Mouse (Mus musculus): ENCODE data around the gene Cmtm4. TPM values are rescaled to one million over a fixed set of nuclear protein-coding genes. Genes with fewer than 3 reads are reported as not detected.

Gene Cmtm4
- polyA plus RNA-seq, 1 experiment from 2014 or later, result 0.38 TPM

DNA sequence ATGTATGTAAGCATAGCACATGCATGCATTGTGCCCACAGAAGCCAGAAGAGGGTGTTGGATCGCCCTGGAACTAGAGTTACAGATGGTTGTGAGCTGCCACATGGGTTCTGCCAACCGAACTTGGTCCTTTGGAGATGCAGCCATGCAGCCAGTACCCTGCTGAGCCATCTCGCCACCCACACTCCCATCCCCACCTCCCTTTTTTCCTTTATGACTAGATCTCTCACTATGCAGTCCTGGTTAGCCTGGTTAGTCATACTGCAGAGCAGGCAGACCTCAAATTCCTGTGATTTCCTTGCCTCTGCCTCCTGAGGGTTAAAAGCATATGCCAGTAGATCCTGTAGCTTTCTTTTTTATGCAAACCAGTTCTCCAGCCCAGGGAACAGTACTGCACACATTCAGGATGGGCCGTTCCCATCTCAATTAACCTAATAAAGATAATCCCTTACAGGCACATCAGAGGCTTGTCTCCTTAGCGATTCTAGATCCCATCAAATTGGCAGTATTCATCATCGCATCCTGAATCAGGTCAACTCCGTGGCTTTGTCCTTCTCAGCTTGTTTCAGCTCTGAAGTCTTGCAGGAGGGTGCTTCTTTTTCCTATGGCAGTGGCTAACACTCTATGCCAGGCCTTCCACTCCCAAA lies 15.1 kb upstream of the Cmtm4 start:
- no peaks in the 10 kb centered on the region for H3K36me3 ChIP-seq (replicated peaks)
- no peak overlapping the region for H3K9ac ChIP-seq
- H3K9me3 ChIP-seq (replicated peaks), result no peaks in the 10 kb centered on the region
- no peak overlapping the region for H3K27ac ChIP-seq (replicated peaks)
- no peak for ATAC-seq (ENCODE audit: insufficient read depth)
- no peaks in the 10 kb centered on the region for H3K4me1 ChIP-seq (replicated peaks)
- no peak overlapping the region for H3K4me2 ChIP-seq
- no peak overlapping the region for H3K4me3 ChIP-seq (replicated peaks)
- no peaks in the 10 kb centered on the region for H3K27me3 ChIP-seq
- 57% methylated on average over 7 of the region's 7 CpGs for WGBS (ENCODE audit: insufficient replicate concordance)

DNA sequence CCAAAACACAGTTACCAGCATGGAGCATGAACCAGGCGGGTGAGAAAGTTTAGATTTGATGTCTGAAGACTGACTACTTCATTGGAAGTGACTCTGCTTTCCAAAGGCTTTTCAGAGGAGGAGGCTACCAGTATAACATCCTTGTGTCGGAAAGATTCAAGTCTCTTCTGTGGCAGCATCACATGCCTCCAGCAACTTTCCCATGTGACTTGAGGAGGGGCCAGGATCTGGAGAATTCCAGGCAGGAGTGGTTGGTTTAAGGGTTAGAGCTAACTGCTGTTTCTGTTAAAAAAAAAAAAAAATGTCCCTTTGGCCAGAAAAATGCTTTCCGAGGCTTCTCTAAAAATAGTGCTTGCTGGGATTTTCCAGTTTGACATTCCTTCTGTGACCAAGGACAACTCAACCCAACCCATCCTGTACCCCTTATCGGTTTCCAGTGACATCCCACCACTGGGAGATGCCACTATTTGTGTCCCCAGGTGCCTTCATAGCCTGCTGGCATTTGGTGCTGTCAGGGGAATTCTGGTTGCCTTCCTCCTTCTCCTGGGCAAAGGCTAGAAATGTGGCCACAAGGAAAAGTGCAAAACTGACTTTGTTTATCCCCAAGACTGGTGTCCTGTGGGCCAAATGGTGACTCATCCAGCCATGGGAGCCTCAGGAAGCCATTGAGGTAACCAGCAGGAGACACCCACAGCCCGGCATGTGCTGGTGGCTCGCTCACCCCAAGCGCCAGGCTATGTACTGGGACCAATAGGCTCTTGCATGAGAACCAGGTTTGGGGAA lies 12.9 kb upstream of the Cmtm4 start:
- H3K36me3 ChIP-seq (replicated peaks), result no peaks in the 10 kb centered on the region
- no peak overlapping the region for H3K9ac ChIP-seq
- H3K4me3 ChIP-seq (replicated peaks), result no peak overlapping the region
- no peaks in the 10 kb centered on the region for H3K9me3 ChIP-seq (replicated peaks)
- H3K4me2 ChIP-seq, result no peak overlapping the region
- WGBS (ENCODE audit: insufficient replicate concordance), result 63% methylated on average over 7 of the region's 7 CpGs
- H3K27me3 ChIP-seq, result no peaks in the 10 kb centered on the region
- H3K27ac ChIP-seq (replicated peaks), result no peak overlapping the region
- no peak for ATAC-seq (ENCODE audit: insufficient read depth)
- no peaks in the 10 kb centered on the region for H3K4me1 ChIP-seq (replicated peaks)

DNA sequence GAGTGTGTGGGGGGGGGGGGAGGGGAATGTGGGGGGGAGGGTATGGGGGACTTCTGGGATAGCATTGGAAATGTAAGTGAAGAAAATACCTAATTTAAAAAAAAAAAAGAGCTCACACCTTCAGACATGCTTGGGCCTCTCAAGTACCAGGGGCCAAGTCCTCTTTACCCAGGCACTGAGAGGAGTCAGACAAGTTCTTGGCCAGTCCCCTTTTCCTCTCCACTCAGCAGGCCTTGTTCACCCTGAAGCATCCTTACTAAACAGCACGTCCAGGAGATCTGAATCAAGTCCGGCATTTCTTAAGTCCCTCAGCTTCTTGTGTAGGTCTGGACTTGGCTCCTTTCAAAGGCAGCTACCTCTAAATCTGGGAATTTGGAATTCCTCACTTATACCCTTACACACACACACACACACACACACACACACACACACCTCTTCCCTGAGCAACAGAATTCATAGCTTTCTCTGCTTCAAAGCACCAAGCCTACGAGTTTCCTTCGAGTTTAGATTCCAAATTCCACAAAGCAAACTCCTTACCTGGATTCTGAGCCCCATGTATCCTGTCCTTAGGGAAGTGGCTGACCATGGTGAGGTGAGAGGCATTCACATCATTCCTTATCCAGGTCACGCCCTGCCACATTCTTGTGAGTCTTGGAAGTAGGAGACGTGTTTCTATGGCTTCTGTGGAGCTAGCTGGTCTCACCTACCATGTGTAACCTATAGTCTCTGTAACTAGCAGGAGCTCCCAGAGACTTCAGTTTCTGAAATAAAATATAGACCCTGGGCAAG lies 10.9 kb upstream of the Cmtm4 start:
- Histone ChIP-seq H3K4me2 (no peak overlapping the region), H3K9me3 (replicated peaks) (no peaks in the 10 kb centered on the region), H3K27me3 (no peaks in the 10 kb centered on the region), H3K36me3 (replicated peaks) (no peaks in the 10 kb centered on the region), H3K9ac (no peak overlapping the region), H3K27ac (replicated peaks) (no peak overlapping the region), H3K4me3 (replicated peaks) (no peak overlapping the region), H3K4me1 (replicated peaks) (no peaks in the 10 kb centered on the region)
- ATAC-seq (ENCODE audit: insufficient read depth), result no peak
- 65% methylated on average over 6 of the region's 6 CpGs for WGBS (ENCODE audit: insufficient replicate concordance)

DNA sequence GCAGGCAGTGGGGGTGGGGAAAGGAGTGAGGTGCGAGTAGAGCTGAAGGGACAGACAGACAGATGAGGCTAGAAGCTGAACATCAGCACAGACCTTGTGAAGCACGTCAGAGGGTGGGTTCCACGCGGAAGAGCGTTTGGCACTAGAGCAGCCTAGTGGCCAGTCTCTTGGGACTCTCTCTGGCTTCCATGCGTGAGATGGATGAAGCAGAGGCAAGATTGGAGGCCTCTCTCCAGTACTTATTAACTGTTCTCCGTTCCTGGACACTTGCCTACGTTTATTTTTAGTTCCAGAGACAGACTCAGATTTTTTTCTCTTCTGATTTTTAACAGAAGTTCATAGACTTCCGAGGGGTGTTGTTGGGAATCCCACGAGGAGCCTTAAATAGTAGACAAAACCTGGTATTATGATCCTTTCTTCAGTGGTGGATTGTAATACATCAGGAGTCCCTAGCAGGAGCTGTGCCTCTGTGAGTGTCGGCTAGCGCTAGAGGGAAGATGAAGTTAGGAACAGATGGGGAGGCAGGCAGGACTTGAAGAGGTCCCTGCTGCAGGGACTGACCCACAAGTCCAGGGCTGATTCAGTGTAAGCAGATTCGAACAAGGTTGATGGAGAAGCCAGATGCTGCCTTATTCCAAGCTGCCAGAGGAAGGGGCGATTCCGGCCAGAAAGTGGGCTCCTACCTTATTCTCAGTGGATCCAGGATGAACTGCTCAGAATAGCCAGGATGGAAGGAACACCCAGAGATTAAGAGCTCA lies 10.0 kb upstream of the Cmtm4 start:
- 60% methylated on average over 15 of the region's 15 CpGs for WGBS (ENCODE audit: insufficient replicate concordance)
- Histone ChIP-seq H3K9ac (no peak overlapping the region), H3K36me3 (replicated peaks) (no peaks in the 10 kb centered on the region), H3K4me3 (replicated peaks) (no peak overlapping the region), H3K4me2 (no peak overlapping the region), H3K27ac (replicated peaks) (no peak overlapping the region), H3K4me1 (replicated peaks) (no peaks in the 10 kb centered on the region), H3K9me3 (replicated peaks) (no peaks in the 10 kb centered on the region), H3K27me3 (no peaks in the 10 kb centered on the region)
- ATAC-seq (ENCODE audit: insufficient read depth), result no peak

DNA sequence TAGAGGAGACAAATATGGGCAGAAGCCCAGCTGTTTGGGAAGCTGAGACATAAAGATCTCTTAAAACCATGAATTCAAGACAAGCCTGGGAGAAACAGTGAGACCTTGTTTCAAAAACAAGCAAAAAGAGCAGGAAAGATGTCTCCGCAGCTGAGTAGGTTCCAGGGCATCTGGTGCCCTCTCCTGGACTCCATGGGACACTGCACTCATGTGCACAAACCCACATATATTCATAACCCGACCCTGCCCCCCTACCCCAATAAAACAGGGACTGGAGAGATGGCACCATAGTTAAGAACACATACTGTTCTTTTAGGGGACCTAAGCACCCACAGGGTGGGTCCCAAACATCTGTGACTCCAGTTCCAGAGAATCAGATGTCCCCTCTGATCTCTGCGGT lies 8.0 kb upstream of the Cmtm4 start:
- Histone ChIP-seq H3K9me3 (replicated peaks) (no peaks in the 10 kb centered on the region), H3K4me2 (no peak overlapping the region), H3K4me1 (replicated peaks) (no peaks in the 10 kb centered on the region), H3K36me3 (replicated peaks) (no peaks in the 10 kb centered on the region), H3K27ac (replicated peaks) (no peak overlapping the region), H3K4me3 (replicated peaks) (no peak overlapping the region), H3K9ac (no peak overlapping the region), H3K27me3 (no peaks in the 10 kb centered on the region)
- 60% methylated on average over 3 of the region's 3 CpGs for WGBS (ENCODE audit: insufficient replicate concordance)
- no peak for ATAC-seq (ENCODE audit: insufficient read depth)

DNA sequence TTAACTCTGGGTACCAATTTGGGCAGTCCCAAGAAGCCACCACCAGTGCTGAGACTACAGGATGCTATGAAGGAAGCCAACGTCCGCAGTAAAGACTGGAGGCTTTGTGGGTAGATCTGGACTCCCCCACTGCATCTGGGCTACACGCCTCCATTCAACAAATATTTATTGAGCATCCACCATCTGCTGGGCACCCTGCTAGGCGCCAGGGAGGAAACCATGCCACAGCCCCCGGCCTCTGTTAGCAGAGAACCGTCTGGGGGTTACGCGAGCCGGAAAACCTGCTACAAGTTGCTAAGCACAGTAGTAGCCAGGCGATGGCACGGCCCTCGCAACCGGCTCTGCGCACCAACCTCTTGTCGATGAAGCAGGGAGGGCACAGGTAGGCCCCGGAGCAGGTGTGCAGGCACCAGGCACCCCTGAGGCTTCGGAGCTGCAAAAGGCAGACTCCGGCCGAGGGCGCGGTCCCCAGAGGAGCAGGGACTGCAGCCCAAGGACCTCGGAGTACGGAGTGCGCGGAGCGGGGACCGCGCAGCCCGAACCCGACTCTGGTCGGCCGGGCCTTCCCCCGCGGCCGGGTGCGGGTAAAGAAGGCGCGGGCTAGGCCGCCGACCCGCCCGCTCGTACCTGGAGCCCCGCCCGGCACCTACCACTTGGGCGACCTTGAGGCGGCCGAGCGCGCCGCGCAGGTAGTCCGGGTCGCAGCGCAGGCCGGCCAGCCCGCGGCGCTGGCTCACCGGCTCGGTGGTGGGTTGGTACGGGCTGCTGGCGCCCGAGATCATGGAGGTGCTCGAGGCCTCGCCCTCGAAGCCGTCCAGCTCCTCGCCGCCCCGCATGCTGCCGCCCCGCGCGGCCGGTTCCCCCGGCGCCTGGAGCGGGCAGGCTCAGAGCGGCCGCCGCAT lies 555 bp downstream of the Cmtm4 start:
- peak overlapping the region; percentile 90 for H3K4me2 ChIP-seq
- H3K4me1 ChIP-seq (replicated peaks), result peaks cover 18% of the 10 kb centered on the region
- peak; percentile 57 for ATAC-seq (ENCODE audit: insufficient read depth)
- no peaks in the 10 kb centered on the region for H3K9me3 ChIP-seq (replicated peaks)
- peak overlapping the region; percentile 55 for H3K9ac ChIP-seq
- H3K27me3 ChIP-seq, result peaks cover 39% of the 10 kb centered on the region
- peak overlapping the region; percentile 65 for H3K4me3 ChIP-seq (replicated peaks)
- 1% methylated on average over 80 of the region's 82 CpGs for WGBS (ENCODE audit: insufficient replicate concordance)
- H3K36me3 ChIP-seq (replicated peaks), result no peaks in the 10 kb centered on the region
- H3K27ac ChIP-seq (replicated peaks), result no peak overlapping the region; the same call in 1 of the 2 replicates

DNA sequence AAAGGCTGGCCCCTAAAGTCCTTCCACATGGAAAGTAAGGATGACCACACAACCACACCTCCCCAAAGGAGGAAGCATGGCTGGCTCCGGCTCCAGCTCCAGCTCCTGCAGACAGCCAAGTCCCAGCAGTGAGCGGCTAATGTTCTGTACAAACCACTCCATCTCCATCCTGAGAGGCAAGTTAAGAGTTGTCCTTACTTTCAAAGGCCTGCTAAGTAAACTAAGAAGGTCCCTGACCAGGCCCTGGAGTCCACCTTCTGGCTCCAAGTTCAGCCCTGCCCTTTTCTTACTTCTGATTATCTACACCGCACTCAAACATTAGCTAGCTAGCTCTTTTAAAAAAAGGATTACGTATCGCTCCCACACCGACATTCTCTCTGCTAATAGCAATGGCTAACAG lies 1.8 kb downstream of the Cmtm4 start:
- ATAC-seq (ENCODE audit: insufficient read depth), result no peak
- Histone ChIP-seq H3K27me3 (peaks cover 39% of the 10 kb centered on the region), H3K4me2 (0 out of 2 replicates have a peak overlapping the region, but pooled peaks have one; percentile 90), H3K36me3 (replicated peaks) (no peaks in the 10 kb centered on the region), H3K4me1 (replicated peaks) (peaks cover 18% of the 10 kb centered on the region), H3K27ac (replicated peaks) (no peak overlapping the region), H3K9ac (no peak overlapping the region), H3K9me3 (replicated peaks) (no peaks in the 10 kb centered on the region), H3K4me3 (replicated peaks) (no peak overlapping the region)
- 73% methylated on average over 6 of the region's 6 CpGs for WGBS (ENCODE audit: insufficient replicate concordance)

DNA sequence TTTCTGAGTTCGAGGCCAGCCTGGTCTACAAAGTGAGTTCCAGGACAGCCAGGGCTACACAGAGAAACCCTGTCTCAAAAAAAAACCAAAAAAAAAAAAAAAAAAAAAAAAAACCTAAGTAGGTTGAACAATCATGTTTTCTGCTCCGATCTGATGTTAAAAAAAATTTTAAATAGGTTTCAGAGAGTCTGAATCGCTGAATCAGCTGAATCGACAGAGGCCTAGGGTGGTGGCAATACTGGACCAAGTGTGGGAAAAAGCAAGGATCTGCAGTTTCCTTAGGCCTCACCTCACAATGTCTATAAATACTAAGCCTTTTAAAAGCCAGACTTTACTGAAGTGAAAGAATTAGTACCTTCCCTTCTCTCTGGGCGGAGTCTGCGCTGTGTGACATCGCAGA lies 2.5 kb downstream of the Cmtm4 start:
- no peak overlapping the region for H3K4me2 ChIP-seq
- H3K4me3 ChIP-seq (replicated peaks), result no peak overlapping the region
- ATAC-seq (ENCODE audit: insufficient read depth), result no peak
- no peaks in the 10 kb centered on the region for H3K36me3 ChIP-seq (replicated peaks)
- 79% methylated on average over 7 of the region's 7 CpGs for WGBS (ENCODE audit: insufficient replicate concordance)
- no peaks in the 10 kb centered on the region for H3K9me3 ChIP-seq (replicated peaks)
- H3K27ac ChIP-seq (replicated peaks), result no peak overlapping the region
- H3K27me3 ChIP-seq, result peaks cover 39% of the 10 kb centered on the region
- H3K4me1 ChIP-seq (replicated peaks), result peaks cover 18% of the 10 kb centered on the region
- no peak overlapping the region for H3K9ac ChIP-seq

DNA sequence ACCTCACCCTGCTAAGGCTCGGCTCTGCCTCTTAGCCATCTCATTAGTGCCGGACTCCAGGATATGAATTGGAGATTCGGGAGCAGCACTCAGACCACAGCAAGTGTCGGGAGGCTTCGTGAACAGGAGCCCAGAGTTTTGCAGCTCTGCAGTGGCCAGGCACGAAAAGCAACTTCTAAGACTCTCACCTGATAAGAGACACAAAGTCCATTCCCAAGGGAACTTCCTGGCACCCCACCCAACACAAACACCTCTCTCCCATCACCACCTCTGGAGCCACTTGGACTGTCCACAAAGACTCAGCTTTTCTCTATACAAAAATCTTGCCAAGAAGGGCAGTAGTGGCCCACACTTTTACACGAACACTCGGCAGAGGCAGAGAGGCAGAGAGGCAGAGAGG lies 5.4 kb downstream of the Cmtm4 start:
- no peak overlapping the region for H3K27ac ChIP-seq (replicated peaks)
- no peak overlapping the region for H3K4me2 ChIP-seq
- ATAC-seq (ENCODE audit: insufficient read depth), result no peak
- no peak overlapping the region for H3K9ac ChIP-seq
- no peaks in the 10 kb centered on the region for H3K9me3 ChIP-seq (replicated peaks)
- no peaks in the 10 kb centered on the region for H3K36me3 ChIP-seq (replicated peaks)
- H3K27me3 ChIP-seq, result peaks cover 21% of the 10 kb centered on the region
- peaks cover 14% of the 10 kb centered on the region for H3K4me1 ChIP-seq (replicated peaks)
- 58% methylated on average over 8 of the region's 8 CpGs for WGBS (ENCODE audit: insufficient replicate concordance)
- no peak overlapping the region for H3K4me3 ChIP-seq (replicated peaks)

DNA sequence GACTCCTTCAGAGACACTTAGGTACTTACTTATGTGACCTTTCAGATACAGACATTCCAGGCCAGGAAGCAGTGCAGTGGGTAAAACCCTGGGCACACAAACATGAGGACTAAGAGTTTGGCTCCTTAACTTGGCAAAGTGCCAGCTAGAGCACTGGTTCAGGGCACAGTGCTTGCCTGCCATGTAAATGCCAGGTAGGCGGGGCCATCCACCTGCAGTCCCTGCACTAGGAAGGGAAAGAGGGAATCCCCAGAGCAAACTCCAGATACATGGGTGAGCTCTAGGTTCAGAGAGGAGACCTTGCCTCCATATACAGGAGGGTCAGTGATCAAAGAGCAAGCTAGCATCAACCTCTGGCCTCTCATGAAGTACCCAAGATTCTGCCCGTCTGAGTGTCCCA lies 7.6 kb downstream of the Cmtm4 start:
- Histone ChIP-seq H3K4me1 (replicated peaks) (peaks cover 5% of the 10 kb centered on the region; the same call in 1 of the 2 replicates), H3K9me3 (replicated peaks) (no peaks in the 10 kb centered on the region), H3K27ac (replicated peaks) (no peak overlapping the region), H3K4me2 (no peak overlapping the region), H3K9ac (no peak overlapping the region), H3K36me3 (replicated peaks) (no peaks in the 10 kb centered on the region), H3K4me3 (replicated peaks) (no peak overlapping the region), H3K27me3 (no peaks in the 10 kb centered on the region)
- WGBS (ENCODE audit: insufficient replicate concordance), result 67% methylated on average over 2 of the region's 2 CpGs
- ATAC-seq (ENCODE audit: insufficient read depth), result no peak

All from liver, embryonic 15.5 days (tissue).